Comparison of ENCODE assay signal across 8 mouse cellular contexts in genomic region chr13:60177106-60177796, GRCm38 (mm10). TPM values are rescaled to one million over a fixed set of nuclear protein-coding genes. Genes with fewer than 3 reads are reported as not detected.
DNase-seq lines count a peak whose midpoint lies in the region; ATAC-seq and TF ChIP-seq lines count a peak whose summit lies in the region.

Gene Gas1, minus strand, starts transcription at chr13:60177365.

- intact Hi-C loops in heart, postnatal 25 days (cut with DNase I): loop anchor here (5.0 to 10.0 kb wide), 4 partner anchors 225 to 565 kb away; no protein-coding TSS in a partner anchor

- peak within 1 kb of the TSS; percentile 52 for H3K4me3 ChIP-seq in liver, postnatal 0 days (ENCODE audit: low read depth, low read length)

- no peak for TF ChIP-seq CTCF in liver, postnatal 0 days (IDR thresholded peaks at IDR 0.05; ENCODE audit: low read depth)

- ATAC-seq in liver, postnatal 0 days: peak; percentile 57

- H3K9me3 ChIP-seq in liver, postnatal 0 days (ENCODE audit: low read length): no peaks in the 10 kb centered on the region

- DNase-seq in NIH3T3 (ENCODE audit: low read depth): peak; percentile 97
- DNase-seq in cerebellum, adult 8-10 months: peak; percentile 22
- DNase-seq in forelimb bud, embryonic 11.5 days (ENCODE audit: low read depth, low spot score): peak; percentile 97
- DNase-seq in heart, postnatal 25 days (ENCODE audit: low spot score): peak; percentile 85
- DNase-seq in layer of hippocampus, adult 18-20 months (ENCODE audit: low spot score in 2 of 2): peak; percentile 46 to 71
- DNase-seq in liver, postnatal 0 days: peak; percentile 46
- peak; percentile 82 for DNase-seq in ovary, postnatal 10 days (ENCODE audit: low spot score)
- peak; percentile 90 for DNase-seq in urinary bladder, postnatal 14 days (ENCODE audit: low spot score)

- H3K4me1 ChIP-seq in liver, postnatal 0 days (ENCODE audit: insufficient read depth): peaks cover 11% of the 10 kb centered on the region; the same call in 1 of the 2 replicates

- peaks cover 53% of the 10 kb centered on the region for H3K27me3 ChIP-seq in liver, postnatal 0 days (ENCODE audit: insufficient read depth, low read length)

- H3K9ac ChIP-seq in liver, postnatal 0 days (replicated peaks): peak within 1 kb of the TSS; percentile 48

- no peaks in the 10 kb centered on the region for H3K36me3 ChIP-seq in liver, postnatal 0 days (replicated peaks; ENCODE audit: insufficient read depth, low read length)

- H3K27ac ChIP-seq in liver, postnatal 0 days (ENCODE audit: low read depth): peak within 1 kb of the TSS; percentile 51

- TF ChIP-seq EP300 in liver, postnatal 0 days (IDR thresholded peaks at IDR 0.05; ENCODE audit: low read depth): no peak

- under 1% methylated on average over 57 of the region's 59 CpGs for whole genome bisulfite sequencing in liver, postnatal 0 days (ENCODE audit: insufficient replicate concordance)

- H3K4me2 ChIP-seq in liver, postnatal 0 days (ENCODE audit: low read depth, low read length): peak within 1 kb of the TSS; percentile 78

RNA-seq across cellular contexts. Expression of gene Gas1, which starts in this region (rescaled TPM):
- 10 to 100 TPM; 31.5 to 32.9 TPM for total RNA-seq in heart, postnatal 25 days (2021)
- total RNA-seq in layer of hippocampus, adult 18-20 months (2021): 1 to 10 TPM; 7.9 to 9.6 TPM
- 3.1 and 4.0 TPM in 2 replicates for polyA plus RNA-seq in liver, postnatal 0 days (2015; fragmentation: Nextera tagmentation; extraction: Ambion mirVana)

Comparison
In these comparisons a context has a peak if more than half of its experiments do, and no peak if none do; other contexts are left out.
1. Peak in every context shown above with its lines: DNase-seq, ATAC-seq, H3K4me3 ChIP-seq and H3K27ac ChIP-seq.
2. DNase-seq: peak in every context shown above with its lines; median percentile 97 in NIH3T3; 97 in forelimb bud, embryonic 11.5 days; 90 in urinary bladder, postnatal 14 days; 85 in heart, postnatal 25 days; 82 in ovary, postnatal 10 days; 58 in layer of hippocampus, adult 18-20 months; 46 in liver, postnatal 0 days; 22 in cerebellum, adult 8-10 months.